Mouse (Mus musculus): ENCODE measurements around the gene A930033H14Rik.

DNA sequence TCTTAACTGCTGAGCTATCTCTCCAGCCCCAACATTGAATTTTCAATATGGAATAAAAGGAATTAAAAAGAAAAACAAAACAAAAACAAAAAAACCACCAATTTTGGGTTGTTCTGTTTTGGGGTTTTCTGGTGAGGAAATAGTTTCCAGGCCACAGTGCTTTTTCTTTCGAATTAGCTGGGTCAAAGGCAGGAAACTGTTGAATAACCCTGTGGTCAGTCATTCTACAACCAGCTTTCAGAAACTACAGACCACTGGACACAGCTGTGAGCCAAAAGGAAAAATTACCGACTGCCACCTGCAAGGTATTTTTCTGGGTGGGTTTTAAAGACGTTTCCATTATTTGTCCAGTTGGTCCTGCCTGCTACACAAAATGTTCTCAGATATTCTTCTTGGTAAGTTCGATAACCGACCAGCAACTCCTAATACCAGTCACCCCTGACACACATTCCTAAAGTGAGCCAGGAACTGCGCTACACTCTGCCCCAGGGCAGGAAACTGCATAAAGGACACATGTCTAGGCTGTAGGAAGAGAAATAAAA lies 44.8 kb upstream of the A930033H14Rik start:
- TF ChIP-seq CTCF (IDR thresholded peaks at IDR 0.05; ENCODE audit: low read depth, low read length) (no peak), GATA2 (IDR thresholded peaks at IDR 0.05; ENCODE audit: borderline replicate concordance, low read depth, low read length) (no peak), GATA1 (IDR thresholded peaks at IDR 0.05; ENCODE audit: borderline replicate concordance, low read length) (no peak)

Measured in G1E (cell line).